Mouse (Mus musculus) common myeloid progenitor, adult 5-6 weeks (primary cell): ENCODE data around the gene Dad1. TPM values are rescaled to one million over a fixed set of nuclear protein-coding genes. Genes with fewer than 3 reads are reported as not detected.
A peak's percentile ranks its signal among the peaks of the same experiment; 100 is the strongest.
"Not testable (repeated sequence)": the region's sequence is repeated elsewhere in the genome, so short reads cannot be mapped to it uniquely, and the experiment has no call there.

Experiments
- ATAC-seq: replicated peaks from 2 replicates; pipeline ENCODE4 v1.8.0; 2016; ENCODE audit warnings: low read depth, mild to moderate bottlenecking, moderate TSS enrichment, inconsistent platforms; ENCODE audit not compliant: poor library complexity, severe bottlenecking
- total RNA-seq: library from RNA; stranded (forward); fragments of 200-1000, 187-1606 nt; gene quantifications from 2 replicates; pipeline ENCODE4 v1.2.3, GENCODE M21; 2017

Gene Dad1
- total RNA-seq, 1 experiment from 2014 or later, result 97.2 TPM

DNA sequence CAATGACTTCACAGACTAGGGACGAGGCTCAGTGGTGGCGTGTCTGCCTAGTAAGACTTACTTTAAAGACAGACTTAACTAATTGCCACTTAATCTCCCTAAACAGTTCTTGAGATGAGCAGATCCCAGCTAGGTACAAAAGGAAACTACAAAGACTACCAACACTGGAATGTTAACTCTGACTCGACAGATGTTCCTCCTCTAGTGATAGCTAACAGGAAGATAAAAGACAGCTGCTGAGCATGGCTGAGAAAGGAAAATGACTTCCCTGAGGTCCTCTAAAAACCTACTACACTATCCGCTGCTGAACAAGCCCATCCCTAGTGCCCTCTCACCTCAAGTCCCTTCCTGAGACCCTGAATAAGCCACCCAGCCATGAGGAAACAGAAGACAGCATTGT lies 3.8 kb downstream of the Dad1 start:
- no peak for ATAC-seq

DNA sequence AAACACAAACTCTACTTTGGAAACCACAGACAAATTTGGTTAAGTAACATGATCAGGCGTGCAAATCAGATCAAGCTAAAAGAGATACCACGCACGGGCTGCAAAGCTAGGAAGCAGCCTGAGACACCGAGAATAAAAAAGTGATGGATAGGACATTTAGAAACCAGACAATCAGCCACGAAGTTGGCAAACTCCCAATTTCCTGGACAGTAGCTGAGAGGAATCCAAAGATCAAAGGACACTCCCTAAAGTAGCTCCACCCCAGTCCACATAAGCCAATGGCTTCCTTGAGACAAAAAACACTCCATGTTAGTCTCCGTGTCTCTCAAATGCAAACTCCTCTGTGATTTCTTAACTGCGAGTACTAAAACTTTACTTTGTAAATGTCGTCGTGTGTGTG lies 4.6 kb downstream of the Dad1 start:
- ATAC-seq, result no peak

DNA sequence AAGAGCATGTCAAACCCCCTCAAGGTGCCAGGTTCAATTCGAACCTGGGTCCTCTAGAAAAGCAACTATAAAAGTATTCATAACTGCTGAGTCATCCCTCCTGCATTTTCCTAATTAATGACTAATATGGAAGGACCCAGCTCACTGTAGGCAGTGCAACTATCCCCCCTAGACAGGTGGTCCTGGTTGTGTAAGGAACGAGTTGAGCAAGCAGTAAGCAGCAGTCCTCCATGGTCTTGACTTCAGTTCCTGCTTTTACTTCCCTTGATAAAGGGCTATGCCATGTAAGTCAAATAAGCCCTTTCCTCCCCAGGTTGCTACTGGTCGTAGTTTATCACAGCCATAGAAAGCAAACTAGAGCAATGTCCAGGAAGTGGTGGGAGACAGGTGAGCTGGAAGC lies 7.7 kb downstream of the Dad1 start:
- no peak for ATAC-seq

DNA sequence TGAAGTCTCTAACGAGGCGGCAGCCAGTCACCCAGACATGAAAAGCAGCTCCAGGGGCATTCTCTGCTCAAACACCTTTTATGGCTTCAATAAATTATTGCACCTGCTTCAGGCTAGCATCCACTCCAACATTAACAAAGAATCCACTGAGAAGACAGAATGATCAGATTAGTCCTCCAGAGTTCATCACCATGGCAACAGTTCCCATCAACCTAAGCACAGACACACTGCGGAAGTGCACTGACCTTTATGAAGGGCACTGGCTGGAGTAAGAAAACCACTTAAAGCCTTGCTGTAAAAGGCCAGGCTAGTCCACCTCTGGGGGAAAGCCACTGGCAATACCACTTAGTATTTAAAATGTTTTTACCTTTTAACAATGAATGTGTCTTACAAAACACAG lies 9.7 kb downstream of the Dad1 start:
- no peak for ATAC-seq

DNA sequence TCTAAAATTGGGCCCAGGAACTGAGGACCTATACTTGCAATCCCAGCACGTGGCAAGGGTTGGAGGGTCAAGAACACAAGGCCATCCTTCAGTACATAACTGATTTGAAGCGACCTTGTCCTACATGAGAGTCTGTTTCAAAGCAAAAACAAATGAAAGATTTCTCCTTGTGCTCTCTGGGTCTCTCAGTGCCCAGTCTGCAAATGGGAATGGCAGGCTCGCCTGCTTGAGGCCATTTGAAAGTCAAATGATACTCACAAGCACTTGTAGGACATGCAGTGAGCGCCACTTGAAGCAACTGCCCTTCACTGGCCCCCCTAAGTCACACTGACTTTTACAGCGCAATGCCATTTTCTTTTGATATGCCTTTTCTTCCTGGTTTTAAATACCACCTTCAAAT lies 13.4 kb downstream of the Dad1 start:
- no peak for ATAC-seq

DNA sequence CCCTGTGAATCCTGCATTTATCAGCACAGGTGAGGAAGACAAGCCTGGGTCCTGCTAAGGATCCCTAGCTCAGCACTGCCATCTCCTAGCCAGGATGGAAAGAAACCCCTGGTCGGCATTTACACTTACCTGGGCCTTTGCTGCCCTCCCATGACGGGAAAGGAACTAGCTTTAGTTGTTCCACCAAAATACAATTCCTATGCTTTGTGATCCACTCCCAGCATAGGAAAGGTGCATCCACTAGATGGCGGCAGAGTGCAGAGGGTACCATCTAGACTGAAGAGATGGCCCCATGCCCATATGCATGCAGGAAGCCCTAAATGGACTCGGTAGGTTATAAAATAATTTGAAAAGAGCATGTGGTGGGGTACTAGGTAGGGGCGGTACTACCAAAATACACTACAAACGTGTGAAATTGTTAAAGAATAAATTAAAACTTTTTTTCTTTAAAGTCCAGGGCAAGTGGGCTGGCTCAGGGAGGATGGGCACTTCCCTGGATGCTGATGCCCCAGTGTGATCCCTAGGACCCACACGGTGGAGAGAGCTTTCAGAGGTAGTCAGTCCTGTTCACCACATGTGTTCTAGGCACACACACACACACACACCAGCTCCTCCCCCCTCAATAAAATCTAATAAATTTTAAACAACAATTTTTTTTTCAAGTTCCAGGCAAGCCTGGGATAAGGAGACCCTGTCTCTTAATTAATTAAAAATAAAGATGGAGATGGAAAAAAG lies 14.7 kb downstream of the Dad1 start:
- ATAC-seq, result peak; percentile 92

DNA sequence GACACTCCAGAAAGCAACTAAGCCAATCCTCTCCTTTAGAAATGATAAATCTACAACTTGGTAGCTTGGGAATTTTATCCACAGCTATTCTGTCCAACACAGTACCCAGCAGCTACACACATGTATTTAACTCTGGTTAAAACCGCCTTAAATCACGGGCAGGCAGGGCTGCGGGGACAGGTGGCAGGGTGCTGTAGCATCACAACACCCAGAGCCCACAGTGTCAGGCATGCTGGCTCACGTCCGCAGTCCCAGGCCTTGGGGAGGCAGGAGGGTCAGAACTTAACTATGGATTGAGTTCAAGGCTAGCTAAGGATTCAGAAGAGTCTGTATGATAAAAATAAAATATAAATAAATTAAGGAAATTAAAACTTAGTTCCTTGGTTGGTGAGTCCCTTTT lies 17.0 kb downstream of the Dad1 start:
- no peak for ATAC-seq

DNA sequence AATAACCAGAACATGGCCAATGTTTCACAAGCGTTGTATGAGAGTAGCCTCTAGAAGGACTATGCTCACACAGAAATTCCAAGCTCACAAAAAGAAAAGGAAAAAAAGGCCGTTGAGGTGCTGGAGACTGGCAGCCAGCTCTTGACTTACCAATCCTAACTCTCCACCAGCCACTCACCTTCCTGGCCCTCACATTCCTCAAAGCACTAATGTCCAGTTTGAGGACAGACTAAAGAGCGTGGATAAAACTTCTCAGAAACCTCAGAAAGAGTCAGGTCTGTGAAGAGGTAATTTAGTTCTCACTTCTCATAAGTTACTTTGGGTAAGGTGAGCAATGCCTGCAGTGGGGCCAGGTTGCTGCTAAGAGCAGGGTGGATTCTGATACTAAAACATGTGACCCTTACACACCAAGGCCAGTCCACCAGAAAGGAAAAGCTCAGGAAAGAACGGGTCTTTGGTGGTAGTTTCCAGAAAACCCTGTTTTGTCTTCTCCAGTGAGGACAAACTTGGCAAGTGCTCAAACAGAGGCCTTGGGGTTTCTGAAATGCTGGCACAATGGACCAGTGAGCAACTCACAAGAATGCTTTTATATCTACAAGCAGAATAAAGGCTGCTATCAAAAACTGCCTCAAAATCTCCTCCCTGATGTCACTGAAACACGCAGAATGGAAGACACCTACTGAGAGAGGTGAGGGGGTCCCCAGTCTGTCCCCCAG lies 17.9 kb downstream of the Dad1 start:
- ATAC-seq, result no peak

DNA sequence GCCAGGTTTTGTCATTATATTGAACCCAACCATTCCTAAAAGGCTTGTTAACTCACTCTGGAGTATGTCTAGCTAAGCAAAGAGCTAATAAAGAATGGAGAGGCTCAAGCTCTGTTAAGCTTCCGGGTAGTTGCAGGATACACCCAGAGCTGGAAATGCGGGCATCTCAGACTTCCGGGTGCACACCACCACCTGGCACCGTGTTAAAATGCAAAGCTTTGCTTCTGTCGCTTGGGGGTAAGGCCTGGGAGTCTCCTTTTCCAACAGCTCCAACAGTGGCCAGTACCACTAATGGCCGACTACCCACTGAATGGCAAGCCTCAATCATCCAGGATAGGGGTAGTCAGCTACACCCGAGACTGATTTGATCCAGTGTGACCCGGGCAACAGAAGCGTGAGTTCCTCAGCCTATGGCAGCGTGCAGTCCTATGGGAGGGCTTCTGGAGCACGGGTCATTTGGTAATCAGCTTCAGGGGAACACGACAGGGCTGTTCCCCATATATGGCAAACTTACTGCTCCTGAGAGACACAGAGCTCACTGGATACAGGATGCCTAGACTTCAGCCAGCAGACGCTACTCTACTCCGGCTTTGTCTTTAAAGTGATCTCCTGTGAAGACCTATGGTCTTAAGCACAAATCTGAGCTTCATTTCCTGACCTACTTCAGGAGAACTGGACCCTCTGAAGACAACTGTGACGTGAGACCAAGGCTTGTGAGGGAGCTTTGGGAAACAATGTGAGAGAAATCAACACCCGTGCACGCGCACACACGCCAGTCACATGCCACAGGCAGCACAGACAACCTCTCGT lies 19.5 kb downstream of the Dad1 start:
- ATAC-seq, result no peak

DNA sequence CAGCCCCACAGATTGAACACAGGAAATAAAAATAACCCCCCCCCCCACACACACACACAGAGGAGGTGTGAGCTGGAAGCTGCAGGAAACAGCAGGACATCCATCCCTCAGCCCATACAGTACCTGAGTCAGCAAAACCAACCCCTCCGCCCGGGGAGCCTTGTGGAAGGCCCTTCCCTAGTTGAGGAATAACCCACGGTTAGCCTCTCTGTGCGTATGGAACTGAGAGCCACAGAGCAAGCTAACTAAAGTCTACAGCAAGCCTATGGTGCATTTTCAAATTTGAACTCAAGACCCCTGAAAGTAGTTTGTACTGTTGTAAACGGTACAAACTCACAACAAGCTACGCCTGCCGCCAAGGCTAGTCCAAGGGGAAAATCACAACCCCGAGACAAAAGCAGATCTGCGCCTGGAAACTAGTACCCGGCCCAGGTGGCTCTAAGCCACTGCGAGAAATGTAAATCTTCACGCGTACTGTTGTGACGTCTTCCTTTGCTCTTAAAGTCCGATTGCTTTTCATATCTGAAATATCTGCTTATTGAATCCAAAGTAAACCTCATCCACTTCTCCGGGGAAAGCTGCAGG lies 20.3 kb downstream of the Dad1 start:
- no peak for ATAC-seq

DNA sequence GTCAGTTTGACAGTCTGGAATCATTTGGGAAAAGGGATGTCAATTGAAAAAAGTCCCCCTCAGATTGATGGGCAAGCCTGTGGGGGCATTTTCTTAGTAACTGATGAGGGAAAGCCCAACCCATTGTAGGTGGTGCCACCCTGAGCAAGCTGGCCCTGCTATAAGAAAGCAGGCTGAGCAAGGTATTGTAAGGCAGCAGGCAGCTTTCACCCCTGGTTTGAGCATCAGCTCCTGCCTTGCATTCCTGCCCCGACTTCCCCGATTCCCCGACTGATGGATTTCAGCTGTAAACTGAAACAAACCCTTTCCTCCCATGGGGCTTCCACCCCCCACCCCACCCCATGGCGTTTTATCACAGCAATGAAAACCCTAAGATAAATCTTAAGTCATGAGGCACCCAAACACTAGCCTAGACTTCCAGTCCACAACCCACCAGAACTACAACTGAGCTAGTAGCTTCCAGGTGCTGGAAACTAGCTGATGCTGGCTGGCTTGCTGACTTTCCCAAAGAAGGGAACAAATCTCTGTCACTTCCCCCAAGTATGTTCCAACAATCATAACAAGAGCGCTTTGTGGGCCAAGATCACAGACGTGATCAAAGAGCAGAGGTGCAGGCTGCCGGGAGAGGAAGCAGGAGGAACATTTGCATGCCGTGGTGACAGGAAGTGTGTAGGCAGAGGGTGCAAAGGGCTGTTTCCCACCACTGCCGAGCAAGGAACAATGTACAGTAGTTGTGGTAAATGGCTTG lies 20.9 kb downstream of the Dad1 start:
- ATAC-seq, result peak; percentile 86

DNA sequence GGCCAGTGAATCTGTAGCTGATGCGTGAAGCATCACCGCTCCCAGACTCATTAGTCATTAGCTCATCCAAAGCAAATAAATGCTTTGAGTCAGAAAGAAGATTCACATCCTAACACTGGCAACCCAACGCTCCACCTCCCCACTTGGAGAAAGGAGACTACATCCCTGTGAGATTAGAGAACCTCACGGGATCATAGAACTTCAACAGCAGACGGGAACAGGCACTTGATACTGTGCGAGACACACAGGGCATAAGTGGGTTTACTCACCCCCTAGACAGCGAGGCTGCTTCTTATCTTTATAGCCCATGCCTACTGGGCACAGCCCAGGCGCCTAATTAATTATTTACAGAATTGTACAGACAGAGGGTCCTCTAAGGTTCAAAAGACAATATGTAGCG lies 21.8 kb downstream of the Dad1 start:
- ATAC-seq, result no peak

DNA sequence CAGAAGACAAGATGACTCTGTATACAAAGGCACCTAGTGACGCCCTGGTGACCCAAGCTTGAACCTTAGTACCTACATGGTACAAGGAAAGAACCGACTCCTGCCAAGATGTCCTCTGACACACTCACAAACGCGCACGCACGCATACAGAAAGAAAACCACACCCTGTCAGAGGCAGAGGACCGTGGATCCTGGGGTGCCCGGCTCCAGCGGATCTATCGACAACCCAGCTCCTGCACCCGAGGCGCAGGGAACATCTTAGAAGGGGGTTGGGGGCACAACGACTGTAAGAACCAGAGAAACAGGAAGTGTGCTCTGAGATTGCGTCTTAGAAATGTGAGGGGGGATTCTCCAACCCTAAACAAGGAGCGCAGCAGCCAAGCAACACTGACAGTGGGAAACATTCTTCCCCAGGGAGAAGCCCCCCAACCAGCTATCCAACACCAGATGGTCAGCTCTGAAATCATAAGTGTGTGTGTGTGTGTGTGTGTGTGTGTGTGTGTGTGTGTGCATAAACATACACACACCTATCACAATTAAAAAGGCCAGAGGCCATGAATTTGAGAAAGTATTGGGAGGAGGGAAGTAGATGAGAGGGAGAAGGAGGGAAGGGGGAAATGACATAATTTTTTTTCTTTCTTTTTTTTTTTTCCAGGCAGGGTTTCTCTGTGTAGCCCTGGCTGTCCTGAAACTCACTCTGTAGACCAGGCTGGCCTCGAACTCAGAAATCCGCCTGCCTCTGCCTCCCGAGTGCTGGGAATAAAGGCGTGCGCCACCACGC lies 22.5 kb downstream of the Dad1 start:
- ATAC-seq, result no peak

DNA sequence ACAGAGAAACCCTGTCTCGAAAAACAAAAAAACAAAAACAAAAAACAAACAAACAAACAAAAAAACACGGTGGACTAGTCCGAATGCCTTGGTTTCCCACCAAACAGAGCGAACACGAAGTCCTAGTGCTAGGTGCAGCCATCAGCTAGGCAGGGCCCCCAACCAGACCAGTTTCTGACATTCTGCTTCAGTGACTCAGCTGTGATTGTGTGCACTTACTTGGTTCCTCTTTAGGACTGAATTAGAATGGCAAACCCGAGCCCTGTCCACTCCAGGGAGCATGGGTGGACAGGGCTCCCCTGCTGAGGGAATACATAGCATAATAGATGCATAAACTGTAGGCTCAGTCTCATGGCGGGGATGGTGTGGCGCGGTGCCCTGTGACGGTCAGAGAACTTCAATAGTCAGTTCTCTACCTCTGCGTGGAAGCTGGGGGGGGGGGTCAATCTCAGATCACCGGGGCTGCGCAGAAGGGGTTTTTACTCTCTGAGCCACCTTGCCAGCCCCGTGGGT lies 23.2 kb downstream of the Dad1 start:
- ATAC-seq, result no peak

DNA sequence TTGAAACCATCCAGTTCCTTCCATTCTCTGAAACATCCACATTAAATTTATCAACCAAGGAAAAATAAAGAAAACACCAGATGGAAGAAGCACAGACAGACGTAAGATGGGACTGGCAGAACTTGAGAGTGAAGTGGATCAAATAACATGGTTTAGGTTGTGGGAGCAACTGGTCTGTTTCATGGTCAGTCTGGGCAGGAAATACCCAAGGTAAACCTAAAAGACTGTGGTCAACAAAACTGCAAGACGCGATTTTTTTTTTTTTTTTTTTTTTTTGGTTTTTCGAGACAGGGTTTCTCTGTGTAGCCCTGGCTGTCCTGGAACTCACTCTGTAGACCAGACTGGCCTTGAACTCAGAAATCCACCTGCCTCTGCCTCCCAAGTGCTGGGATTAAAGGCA lies 24.1 kb downstream of the Dad1 start:
- not testable (repeated sequence) for ATAC-seq

DNA sequence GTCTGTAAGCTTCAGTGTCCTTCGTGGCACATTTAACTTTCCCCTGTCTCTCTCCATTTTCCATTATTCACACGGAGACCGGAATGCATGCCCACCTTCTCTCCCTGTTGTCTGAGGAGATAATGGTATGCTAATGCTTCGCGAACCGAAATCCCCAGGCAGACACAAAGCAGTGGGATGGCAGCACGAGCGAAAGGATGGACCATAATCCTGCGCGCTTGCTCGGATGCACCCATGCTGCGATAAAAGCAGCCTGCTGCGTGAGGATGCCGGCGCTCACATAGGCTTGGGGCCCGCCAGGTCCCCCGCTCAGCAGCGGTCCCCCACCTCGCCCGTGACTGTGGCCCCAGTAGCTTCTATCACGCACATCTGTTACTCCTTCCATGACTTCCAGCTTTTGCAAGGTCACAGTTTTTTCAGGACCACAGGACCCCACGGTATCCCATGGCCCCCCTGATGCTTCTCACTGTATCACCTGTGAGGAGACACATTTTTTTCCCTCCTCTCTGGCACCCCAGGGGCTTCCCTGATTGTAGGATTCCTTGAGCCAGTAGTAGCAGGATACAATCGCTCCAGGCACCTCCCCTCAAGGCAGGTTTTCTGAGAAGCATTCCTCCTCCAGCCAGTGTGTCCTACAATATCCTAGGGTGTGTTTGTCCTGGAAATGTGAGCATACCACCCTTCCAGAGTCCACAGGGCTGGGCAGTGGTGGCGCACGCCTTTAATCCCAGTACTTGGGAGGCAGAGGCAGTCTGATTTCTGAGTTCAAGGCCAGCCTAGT lies 24.8 kb downstream of the Dad1 start:
- no peak for ATAC-seq

DNA sequence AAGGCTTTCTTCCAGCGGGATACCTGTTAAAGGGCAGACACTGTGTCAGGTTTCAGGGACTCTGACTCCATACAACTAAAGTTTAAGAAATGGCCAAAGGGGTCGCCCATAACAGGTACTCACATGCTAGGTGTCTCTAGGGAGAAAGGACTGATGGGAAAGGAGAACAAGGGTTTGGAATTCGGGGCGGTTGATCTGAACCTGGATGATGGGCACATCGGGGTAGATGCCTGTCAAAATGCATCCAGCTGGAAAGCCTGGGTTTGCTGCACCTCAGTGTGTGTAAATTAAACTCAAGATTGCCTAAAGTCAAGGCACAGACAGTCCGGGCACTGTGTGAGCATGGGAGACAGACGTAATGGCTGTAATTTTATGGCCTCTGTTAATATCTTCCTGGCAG lies 25.4 kb downstream of the Dad1 start:
- no peak for ATAC-seq

DNA sequence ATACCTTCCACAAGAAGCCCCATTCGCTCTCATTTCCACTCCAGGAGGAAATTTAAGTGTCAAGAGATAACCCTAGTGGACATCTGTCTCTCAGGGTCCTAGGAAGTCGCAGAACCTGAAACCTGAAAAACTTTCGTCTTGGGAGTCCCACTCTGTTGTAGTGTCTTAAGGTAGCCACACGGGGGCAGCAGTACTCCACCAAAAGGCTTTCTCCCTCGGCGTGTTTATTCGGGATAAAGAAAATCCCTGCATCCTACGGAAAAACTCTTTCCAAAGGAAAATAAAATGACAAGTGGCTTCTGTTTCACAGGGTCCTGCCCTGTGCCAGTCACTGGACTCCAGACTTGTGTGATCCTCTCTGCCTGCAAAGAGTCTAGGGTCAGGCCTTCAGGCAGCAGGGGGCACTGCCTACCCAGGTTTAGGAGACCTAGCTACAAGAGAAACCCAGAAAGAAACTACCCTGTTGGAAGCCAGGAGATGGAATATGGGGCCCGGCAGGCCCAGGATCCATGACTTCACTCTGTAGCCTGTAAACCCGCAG lies 25.9 kb downstream of the Dad1 start:
- peak; percentile 40 for ATAC-seq
